Mouse (Mus musculus) heart, postnatal 0 days (tissue): Measurements from ENCODE around the gene Sema7a.

Experiments used
- CTCF ChIP-seq: IDR thresholded peaks from 2 replicates; pipeline ENCODE4 v1.5.1; 2016; ENCODE audit warnings: antibody characterized with exemption, control low read depth, low read depth
- EP300 ChIP-seq: IDR thresholded peaks from 2 replicates; pipeline ENCODE4 v1.6.1; 2016; ENCODE audit warnings: antibody characterized with exemption, low read depth

DNA sequence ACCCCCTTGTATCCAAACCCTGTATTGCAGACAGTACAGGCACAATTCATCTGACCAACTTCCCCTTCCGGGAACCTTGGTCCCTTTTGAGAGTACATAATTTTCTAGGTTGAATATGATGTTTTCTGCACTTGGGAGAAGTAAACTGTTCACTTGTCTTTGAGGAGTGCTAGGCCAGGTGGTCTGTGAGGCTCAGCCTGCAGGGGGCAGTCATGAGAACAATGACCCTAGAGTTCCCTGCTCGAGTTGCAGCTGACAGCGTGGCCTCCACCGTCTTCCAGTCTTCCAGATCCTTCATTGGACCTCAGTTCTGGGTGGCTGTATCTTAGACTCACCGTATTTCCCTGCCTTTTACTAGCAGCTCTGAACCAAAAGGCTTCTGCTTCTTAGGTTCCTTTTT is 4.7 kb downstream of the Sema7a start:
- TF ChIP-seq CTCF (peak; percentile 63), EP300 (no peak)
